Comparison of ENCODE assay signal across 8 mouse cellular contexts in the genomic region with DNA sequence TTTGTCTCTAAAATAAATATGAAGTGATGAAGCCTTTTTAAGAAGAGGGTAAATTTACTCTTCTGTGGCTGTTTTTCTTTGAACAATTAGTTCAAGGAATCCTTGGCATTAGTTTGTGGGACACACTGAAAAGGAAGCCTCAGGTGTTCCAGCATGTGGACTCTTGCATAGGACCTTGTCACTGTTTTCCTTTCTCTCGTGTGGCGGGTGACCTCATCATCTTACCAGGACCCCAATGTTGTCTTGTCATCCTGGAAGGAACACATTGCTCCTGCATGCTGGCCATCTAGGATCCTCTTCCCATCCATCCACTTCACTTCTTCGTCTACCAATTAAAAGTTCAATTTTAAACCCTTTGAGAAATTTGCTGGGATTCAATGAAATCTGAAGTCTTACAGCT.
DNase-seq lines count a peak whose midpoint lies in the region.
"Not testable (repeated sequence)": the region's sequence is repeated elsewhere in the genome, so short reads cannot be mapped to it uniquely, and the experiment has no call there.

No protein-coding gene starts in this region.

- intact Hi-C loops in heart, postnatal 14 days (cut with DNase I) = not testable (repeated sequence)

- DNase-seq in R1 (ENCODE audit: low read depth, low spot score) = peak; percentile 37
- DNase-seq in cerebellum, adult 11-12 months = peak; percentile 19
- peak; percentile 32 for DNase-seq in gastrocnemius, adult 18-20 months (ENCODE audit: low spot score)
- DNase-seq in heart, postnatal 14 days = peak; percentile 18 to 29
- peak; percentile 30 for DNase-seq in layer of hippocampus, adult 9-11 months
- peak; percentile 7 to 28 for DNase-seq in lung, adult 18-20 months
- peak; percentile 16 to 17 for DNase-seq in spleen, adult 18-20 months
- DNase-seq in urinary bladder, postnatal 10 days (ENCODE audit: low spot score) = peak; percentile 33

Comparison
In these comparisons a context has a peak if more than half of its experiments do, and no peak if none do; other contexts are left out.
1. Peak in every context shown above with its lines: DNase-seq.